Mouse (Mus musculus): ENCODE results near the gene 1700020N01Rik. TPM values are rescaled to one million over a fixed set of nuclear protein-coding genes. Genes with fewer than 3 reads are reported as not detected.

1700020N01Rik gene
- polyA plus RNA-seq, 1 experiment from 2014 or later: not detected

Other genes with a start within 250 kb of the 1700020N01Rik start
- gene Aldh8a1, start 215.9 kb upstream of the 1700020N01Rik start, polyA plus RNA-seq (2015; fragmentation: Nextera tagmentation; extraction: Ambion mirVana): 0.09 and 0.29 TPM in 2 replicates

All from lung, embryonic 15.5 days (tissue).